Mouse (Mus musculus) forebrain, embryonic 15.5 days (tissue): ENCODE data around the gene Synpr. TPM values are rescaled to one million over a fixed set of nuclear protein-coding genes. Genes with fewer than 3 reads are reported as not detected.

Source experiments
- ATAC-seq: fragments of 200-750 bp; cut with Nextera tagmentation; replicated peaks from 2 replicates; pipeline ENCODE4 v1.8.0; 2017; ENCODE audit warnings: mild to moderate bottlenecking, moderate TSS enrichment, moderate library complexity
- H3K27ac ChIP-seq: fragments of 300-500 bp; sonication (generic); replicated peaks from 2 replicates; pipeline ENCODE4 v1.5.1; 2015; ENCODE audit warnings: mild to moderate bottlenecking, inconsistent platforms
- H3K27me3 ChIP-seq: fragments of 300-500 bp; sonication (generic); 2 replicates; pipeline ENCODE4 v1.6.1; 2015; ENCODE audit warnings: inconsistent platforms
- H3K36me3 ChIP-seq: fragments of 300-500 bp; sonication (generic); 2 replicates; pipeline ENCODE4 v1.6.1; 2015; ENCODE audit warnings: mild to moderate bottlenecking, inconsistent platforms
- H3K4me1 ChIP-seq: fragments of 300-500 bp; sonication (generic); 2 replicates; pipeline ENCODE4 v1.6.1; 2015; ENCODE audit warnings: inconsistent platforms
- H3K4me2 ChIP-seq: fragments of 300-500 bp; sonication (generic); replicated peaks from 2 replicates; pipeline ENCODE4 v1.6.1; 2015; ENCODE audit warnings: mild to moderate bottlenecking, inconsistent platforms
- H3K4me3 ChIP-seq: fragments of 300-500 bp; sonication (generic); 2 replicates; pipeline ENCODE4 v1.5.1; 2015; ENCODE audit warnings: mild to moderate bottlenecking, inconsistent platforms
- H3K9ac ChIP-seq: fragments of 300-500 bp; sonication (generic); replicated peaks from 2 replicates; pipeline ENCODE4 v1.6.1; 2015; ENCODE audit warnings: mild to moderate bottlenecking, inconsistent platforms
- H3K9me3 ChIP-seq: fragments of 300-500 bp; sonication (generic); 2 replicates; pipeline ENCODE4 v1.6.1; 2016; ENCODE audit warnings: inconsistent platforms
- WGBS: fragments of 180-500 bp; shearing (Covaris S2); methylation state at CpG from one replicate; pipeline ENCODE4 v1.1.7; 2015; ENCODE audit warnings: mixed read lengths; 5-methylcytosine and 5-hydroxymethylcytosine counted together
- polyA plus RNA-seq: library from polyadenylated mRNA; unstranded; fragments of >200 nt; fragmentation: Nextera tagmentation; extraction: Ambion mirVana; gene quantifications from 2 replicates; pipeline ENCODE4 v1.2.1, GENCODE M21; 2015

Gene Synpr
- polyA plus RNA-seq, 1 experiment from 2014 or later: 25.3 TPM

DNA sequence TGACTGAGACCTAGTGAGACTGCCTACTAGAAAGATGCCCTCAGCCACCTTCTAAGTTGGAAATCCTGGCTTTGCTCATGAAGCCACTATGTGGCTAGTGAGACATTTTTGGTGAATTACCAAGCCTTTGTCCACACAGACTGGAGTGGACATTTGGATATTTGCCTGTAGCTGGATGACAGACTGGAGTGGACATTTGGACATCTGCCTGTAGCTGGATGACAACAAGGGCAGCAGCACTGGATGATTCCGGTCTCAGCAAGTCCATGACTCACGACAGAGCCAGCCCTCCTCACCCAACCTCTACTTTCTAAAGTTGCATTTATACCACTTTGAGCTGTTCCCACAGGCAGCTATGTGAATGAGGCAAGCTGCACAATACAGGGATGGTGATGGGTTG lies 73.5 kb downstream of the Synpr start:
- no peak overlapping the region for H3K4me3 ChIP-seq
- H3K9ac ChIP-seq: no peak overlapping the region
- H3K4me1 ChIP-seq: no peaks in the 10 kb centered on the region
- WGBS: 66% methylated on average over 2 of the region's 2 CpGs
- H3K4me2 ChIP-seq: no peak overlapping the region
- ATAC-seq: no peak
- no peaks in the 10 kb centered on the region for H3K36me3 ChIP-seq
- no peaks in the 10 kb centered on the region for H3K27me3 ChIP-seq
- H3K27ac ChIP-seq: no peak overlapping the region
- H3K9me3 ChIP-seq: no peaks in the 10 kb centered on the region

DNA sequence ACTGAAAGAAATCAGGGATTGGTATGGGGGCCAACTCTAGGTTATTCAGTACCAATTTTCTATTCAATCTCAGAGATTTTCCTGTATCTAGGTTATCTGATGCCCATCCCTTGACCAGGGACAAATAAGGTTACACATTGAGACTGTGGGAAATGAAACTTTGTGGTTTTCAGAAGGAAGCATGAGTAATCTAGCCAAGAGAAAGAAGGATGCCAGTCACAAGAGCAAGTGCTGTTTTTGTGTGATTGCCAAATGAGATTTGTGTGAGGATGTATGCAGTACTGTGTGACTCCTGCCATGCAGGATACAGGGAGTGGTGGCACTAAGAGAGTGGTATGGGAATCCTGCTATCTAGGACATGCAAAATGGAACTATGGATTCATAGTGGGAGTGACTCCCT lies 76.6 kb downstream of the Synpr start:
- no peaks in the 10 kb centered on the region for H3K9me3 ChIP-seq
- H3K27me3 ChIP-seq: no peaks in the 10 kb centered on the region
- no peak overlapping the region for H3K27ac ChIP-seq
- no peak for ATAC-seq
- no peaks in the 10 kb centered on the region for H3K36me3 ChIP-seq
- no peak overlapping the region for H3K4me2 ChIP-seq
- no peaks in the 10 kb centered on the region for H3K4me1 ChIP-seq
- no peak overlapping the region for H3K4me3 ChIP-seq
- H3K9ac ChIP-seq: no peak overlapping the region

- no peak overlapping the region for H3K4me3 ChIP-seq
- WGBS: 89% methylated on average over 3 of the region's 3 CpGs
- no peak overlapping the region for H3K4me2 ChIP-seq
- H3K4me1 ChIP-seq: no peaks in the 10 kb centered on the region
- H3K27me3 ChIP-seq: no peaks in the 10 kb centered on the region
- ATAC-seq: no peak
- H3K9me3 ChIP-seq: no peaks in the 10 kb centered on the region
- no peak overlapping the region for H3K9ac ChIP-seq
- H3K36me3 ChIP-seq: no peaks in the 10 kb centered on the region
- H3K27ac ChIP-seq: no peak overlapping the region
These were observed 77.1 kb downstream of the Synpr start for GRCm38 (mm10) chr14:13361642-13362041.

DNA sequence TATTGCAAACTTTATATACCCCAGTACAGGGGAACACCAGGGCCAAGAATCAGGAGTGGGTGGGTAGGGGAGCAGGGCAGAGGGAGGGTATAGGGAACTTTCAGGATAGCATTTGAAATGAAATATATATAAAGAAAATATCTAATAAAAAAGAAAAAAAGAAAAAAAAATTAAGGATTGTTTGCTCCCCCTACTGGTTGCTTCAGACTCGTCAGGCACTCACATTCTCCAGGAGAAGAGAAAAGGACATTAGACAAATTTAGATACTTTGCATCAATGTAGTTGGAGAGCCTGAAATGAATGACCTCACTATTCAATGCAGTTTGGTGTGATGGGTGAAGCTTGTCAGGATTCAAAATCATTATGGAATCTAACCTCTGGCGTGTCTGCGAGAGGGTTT lies 83.7 kb downstream of the Synpr start:
- Histone ChIP-seq H3K4me3 (no peak overlapping the region), H3K4me1 (no peaks in the 10 kb centered on the region), H3K9me3 (no peaks in the 10 kb centered on the region), H3K36me3 (no peaks in the 10 kb centered on the region), H3K27ac (no peak overlapping the region), H3K9ac (no peak overlapping the region), H3K27me3 (no peaks in the 10 kb centered on the region), H3K4me2 (no peak overlapping the region)
- ATAC-seq: no peak
- WGBS: 78% methylated on average over 3 of the region's 3 CpGs

DNA sequence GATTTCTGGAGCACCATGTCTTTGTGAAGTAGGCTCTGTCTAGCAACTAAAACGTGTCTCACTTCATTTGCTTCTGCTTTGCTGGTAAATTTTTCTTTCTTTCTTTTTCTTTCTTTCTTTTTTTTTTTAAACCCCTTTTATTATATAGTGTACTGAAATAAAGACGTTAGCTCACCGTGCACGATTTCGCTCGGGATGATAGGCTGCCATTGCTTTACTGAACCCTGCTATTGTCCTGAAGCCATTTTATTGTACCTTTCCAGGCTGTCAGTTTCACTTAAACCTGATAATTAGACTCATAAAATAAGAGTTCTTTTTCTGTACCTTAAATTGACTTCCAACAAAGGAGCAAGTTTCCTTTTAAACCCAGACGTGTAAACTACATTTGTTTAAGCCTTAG lies 104.5 kb downstream of the Synpr start:
- no peaks in the 10 kb centered on the region for H3K9me3 ChIP-seq
- H3K4me2 ChIP-seq: no peak overlapping the region
- H3K36me3 ChIP-seq: no peaks in the 10 kb centered on the region
- H3K9ac ChIP-seq: no peak overlapping the region
- no peak for ATAC-seq
- no peak overlapping the region for H3K4me3 ChIP-seq
- no peak overlapping the region for H3K27ac ChIP-seq
- H3K27me3 ChIP-seq: no peaks in the 10 kb centered on the region
- H3K4me1 ChIP-seq: no peaks in the 10 kb centered on the region; the same call in 1 of the 2 replicates
- WGBS: 12% methylated on average over 7 of the region's 7 CpGs

DNA sequence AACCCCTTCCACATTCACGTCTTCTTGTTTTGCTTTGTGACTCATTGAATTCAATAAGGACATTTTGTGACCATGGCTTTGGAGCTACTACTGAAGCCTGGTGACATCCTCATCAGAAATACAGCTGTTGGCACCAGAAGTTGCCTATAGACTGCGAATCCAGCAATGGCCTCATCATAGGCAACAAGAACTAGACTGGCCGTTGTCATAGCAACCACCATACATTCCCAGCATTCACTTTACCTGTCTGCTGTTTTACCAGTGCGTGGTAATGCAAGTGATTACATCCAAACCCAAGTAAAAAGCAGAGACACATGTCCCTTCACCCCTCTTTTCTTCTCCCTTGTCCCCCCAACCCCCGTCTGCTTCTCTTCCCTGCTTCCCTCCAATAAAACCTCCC lies 105.4 kb downstream of the Synpr start:
- no peak overlapping the region for H3K4me3 ChIP-seq
- ATAC-seq: peak; percentile 51; the same call in 1 of the 2 replicates
- H3K27ac ChIP-seq: no peak overlapping the region
- no peaks in the 10 kb centered on the region for H3K27me3 ChIP-seq
- no peak overlapping the region for H3K9ac ChIP-seq
- H3K9me3 ChIP-seq: no peaks in the 10 kb centered on the region
- 82% methylated on average over 5 of the region's 5 CpGs for WGBS
- H3K4me2 ChIP-seq: no peak overlapping the region
- no peaks in the 10 kb centered on the region; the same call in 1 of the 2 replicates for H3K4me1 ChIP-seq
- no peaks in the 10 kb centered on the region for H3K36me3 ChIP-seq

GRCm38 (mm10) chr14:13399226-13400020 lies 114.8 kb downstream of the Synpr start:
- Histone ChIP-seq H3K27me3 (no peaks in the 10 kb centered on the region), H3K27ac (no peak overlapping the region), H3K4me2 (no peak overlapping the region), H3K9ac (no peak overlapping the region), H3K4me3 (no peak overlapping the region), H3K4me1 (no peaks in the 10 kb centered on the region), H3K9me3 (no peaks in the 10 kb centered on the region), H3K36me3 (no peaks in the 10 kb centered on the region)
- 56% methylated on average over 6 of the region's 6 CpGs for WGBS
- ATAC-seq: no peak

DNA sequence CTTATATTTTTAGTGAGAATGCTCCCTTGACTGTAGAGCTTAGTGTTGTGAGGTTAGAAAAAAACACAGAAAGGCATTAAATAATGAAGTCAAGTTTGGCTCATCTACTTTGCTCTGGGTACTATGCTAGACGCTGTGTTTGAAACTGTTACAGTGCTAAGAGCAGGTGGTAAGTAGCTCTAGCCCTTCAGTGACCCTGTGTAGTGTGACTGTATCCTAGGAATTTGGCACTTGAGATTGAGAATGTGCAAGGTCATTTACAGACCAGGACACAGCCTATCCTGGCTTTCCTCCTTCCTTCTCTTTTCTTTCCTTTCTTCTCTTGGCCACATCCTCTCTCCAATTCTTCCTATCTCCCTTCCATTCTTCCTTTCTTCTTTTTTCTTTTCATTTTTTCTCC lies 127.1 kb downstream of the Synpr start:
- Histone ChIP-seq H3K4me3 (no peak overlapping the region), H3K36me3 (no peaks in the 10 kb centered on the region), H3K9me3 (no peaks in the 10 kb centered on the region), H3K27me3 (no peaks in the 10 kb centered on the region), H3K4me2 (no peak overlapping the region), H3K4me1 (no peaks in the 10 kb centered on the region), H3K27ac (no peak overlapping the region), H3K9ac (no peak overlapping the region)
- no peak for ATAC-seq
- WGBS: 86% methylated on average over 1 of the region's 1 CpGs

GRCm38 (mm10) chr14:13440723-13441122 lies 156.1 kb downstream of the Synpr start:
- H3K36me3 ChIP-seq: no peaks in the 10 kb centered on the region
- no peak overlapping the region for H3K4me3 ChIP-seq
- no peak overlapping the region for H3K27ac ChIP-seq
- H3K9me3 ChIP-seq: no peaks in the 10 kb centered on the region
- no peaks in the 10 kb centered on the region for H3K4me1 ChIP-seq
- no peak overlapping the region for H3K4me2 ChIP-seq
- WGBS: 88% methylated on average over 6 of the region's 6 CpGs
- H3K9ac ChIP-seq: no peak overlapping the region
- no peak for ATAC-seq
- H3K27me3 ChIP-seq: no peaks in the 10 kb centered on the region

DNA sequence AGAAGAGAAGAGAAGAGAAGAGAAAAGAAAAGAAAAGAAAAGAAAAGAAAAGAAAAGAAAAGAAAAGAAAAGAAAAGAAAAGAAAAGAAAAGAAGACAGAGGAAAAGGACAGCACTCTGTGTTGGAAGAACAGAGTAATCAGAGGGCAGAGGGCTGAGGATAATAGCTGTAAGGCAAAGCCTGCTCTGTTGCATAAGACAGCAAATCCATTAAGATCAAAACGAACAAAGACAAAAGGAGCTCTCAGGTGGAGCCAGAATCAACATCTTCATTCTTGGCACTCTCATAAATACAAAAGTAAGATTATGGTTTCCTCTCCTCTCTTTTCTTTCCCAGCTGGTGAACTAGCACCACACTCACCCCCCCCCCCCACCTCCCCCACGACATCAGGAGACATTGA lies 160.3 kb downstream of the Synpr start:
- 6% methylated on average over 2 of the region's 2 CpGs for WGBS

DNA sequence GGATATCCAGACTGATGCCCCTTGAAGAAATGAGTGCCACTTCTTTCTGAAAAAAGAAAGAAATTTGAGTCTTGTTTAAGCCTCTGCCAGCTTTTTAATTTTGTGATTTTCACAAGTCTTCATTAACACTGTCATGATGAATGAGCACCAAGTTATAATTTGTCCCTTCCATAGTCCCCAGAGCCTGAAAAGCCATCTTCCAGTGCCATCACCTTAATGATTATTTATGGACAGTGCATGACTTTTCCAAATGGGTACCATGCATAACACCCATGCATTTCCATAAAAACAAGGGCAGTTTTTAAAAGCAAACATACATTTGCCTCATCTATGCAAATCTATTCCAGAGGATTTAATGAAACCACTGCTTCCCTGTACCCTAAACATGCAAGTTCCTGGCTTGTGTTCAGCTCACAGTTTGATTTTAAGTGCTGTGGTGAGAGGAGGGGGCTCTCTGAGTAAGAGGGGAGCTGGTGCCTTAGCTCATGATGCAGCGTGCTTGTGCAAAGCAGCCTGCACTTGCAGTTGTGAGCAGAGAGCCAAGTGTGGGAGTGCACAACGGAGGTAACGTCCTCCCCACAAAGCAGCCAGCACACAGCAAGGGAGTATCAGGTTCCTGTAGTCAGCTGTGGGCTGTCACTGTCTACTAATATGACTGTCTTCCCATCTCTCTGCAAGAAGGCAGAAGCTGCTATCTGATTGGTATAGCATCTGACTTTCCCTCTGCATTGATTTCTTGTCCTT lies 169.1 kb downstream of the Synpr start:
- H3K9ac ChIP-seq: no peak overlapping the region
- 24% methylated on average over 3 of the region's 3 CpGs for WGBS
- no peak overlapping the region for H3K4me3 ChIP-seq
- ATAC-seq: peak; percentile 68
- H3K27ac ChIP-seq: peak overlapping the region; percentile 24; the same call in 1 of the 2 replicates
- no peaks in the 10 kb centered on the region for H3K27me3 ChIP-seq
- H3K9me3 ChIP-seq: no peaks in the 10 kb centered on the region
- H3K4me1 ChIP-seq: peaks cover 24% of the 10 kb centered on the region
- 0 out of 2 replicates have a peak overlapping the region, but pooled peaks have one; percentile 4 for H3K4me2 ChIP-seq
- H3K36me3 ChIP-seq: no peaks in the 10 kb centered on the region

More for the DNA sequence above, 160.3 kb downstream of the Synpr start:
- no peaks in the 10 kb centered on the region for H3K9me3 ChIP-seq
- ATAC-seq: no peak
- no peak overlapping the region for H3K4me2 ChIP-seq
- H3K27me3 ChIP-seq: no peaks in the 10 kb centered on the region
- no peak overlapping the region for H3K27ac ChIP-seq
- no peak overlapping the region for H3K4me3 ChIP-seq
- no peaks in the 10 kb centered on the region for H3K36me3 ChIP-seq
- no peak overlapping the region for H3K9ac ChIP-seq
- no peaks in the 10 kb centered on the region for H3K4me1 ChIP-seq

GRCm38 (mm10) chr14:13454991-13455390 lies 170.4 kb downstream of the Synpr start:
- Histone ChIP-seq H3K4me1 (peaks cover 24% of the 10 kb centered on the region), H3K9me3 (no peaks in the 10 kb centered on the region), H3K4me2 (no peak overlapping the region), H3K27me3 (no peaks in the 10 kb centered on the region), H3K27ac (no peak overlapping the region), H3K9ac (no peak overlapping the region), H3K4me3 (no peak overlapping the region), H3K36me3 (no peaks in the 10 kb centered on the region)
- peak; percentile 57 for ATAC-seq
